Mouse (Mus musculus) limb, embryonic 14.5 days (tissue): ENCODE results near the gene Rab27a. TPM values are rescaled to one million over a fixed set of nuclear protein-coding genes. Genes with fewer than 3 reads are reported as not detected.

Experiments
- ATAC-seq: fragments of 200-750 bp; cut with Nextera tagmentation; 2 replicates; pipeline ENCODE4 v1.8.0; 2017; ENCODE audit warnings: low read depth, moderate number of reproducible peaks, moderate TSS enrichment; ENCODE audit not compliant: low FRiP score
- DNase-seq: peaks from one replicate; pipeline ENCODE4 v3.0.0-alpha.2; 2015; ENCODE audit warnings: low spot score
- H3K27ac ChIP-seq: fragments of 300-500 bp; sonication (generic); replicated peaks from 2 replicates; pipeline ENCODE4 v1.5.1; 2014; ENCODE audit warnings: low read depth, mild to moderate bottlenecking, low read length, moderate library complexity, mixed read lengths
- H3K27me3 ChIP-seq: fragments of 300-500 bp; sonication (generic); 2 replicates; pipeline ENCODE4 v1.6.1; 2014; ENCODE audit warnings: low read length, mixed read lengths; ENCODE audit not compliant: control insufficient read depth, insufficient read depth
- H3K36me3 ChIP-seq: fragments of 300-500 bp; sonication (generic); 2 replicates; pipeline ENCODE4 v1.6.1; 2014; ENCODE audit warnings: mild to moderate bottlenecking, low read length, moderate library complexity, mixed read lengths; ENCODE audit not compliant: control insufficient read depth, insufficient read depth
- H3K4me1 ChIP-seq: fragments of 300-500 bp; sonication (generic); 2 replicates; pipeline ENCODE4 v1.6.1; 2014; ENCODE audit warnings: antibody characterized with exemption, low read length, mixed read lengths; ENCODE audit not compliant: control insufficient read depth, insufficient read depth
- H3K4me2 ChIP-seq: fragments of 300-500 bp; sonication (generic); replicated peaks from 2 replicates; pipeline ENCODE4 v1.6.1; 2014; ENCODE audit warnings: low read depth, mild to moderate bottlenecking, low read length, moderate library complexity; ENCODE audit not compliant: severe bottlenecking
- H3K4me3 ChIP-seq: fragments of 300-500 bp; sonication (generic); replicated peaks from 2 replicates; pipeline ENCODE4 v1.5.1; 2014; ENCODE audit warnings: low read length
- H3K9ac ChIP-seq: fragments of 300-500 bp; sonication (generic); 2 replicates; pipeline ENCODE4 v1.6.1; 2014; ENCODE audit warnings: mild to moderate bottlenecking, low read depth, low read length, moderate library complexity; ENCODE audit not compliant: severe bottlenecking
- H3K9me3 ChIP-seq: fragments of 300-500 bp; sonication (generic); 2 replicates; pipeline ENCODE4 v1.6.1; 2016; ENCODE audit warnings: low read length; ENCODE audit not compliant: control insufficient read depth
- POLR2A ChIP-seq: fragments of 200-500 bp; IDR thresholded peaks from 2 replicates; pipeline ENCODE4 v1.8.0; 2012; ENCODE audit warnings: inconsistent platforms, mild to moderate bottlenecking, moderate library complexity, borderline replicate concordance; ENCODE audit not compliant: insufficient read depth, insufficient read length; ENCODE audit errors: extremely low read depth
- WGBS: fragments of 180-500 bp; shearing (Covaris S2); extraction: QIAGEN DNeasy Blood & Tissue Kit; methylation state at CpG from one replicate; pipeline ENCODE4 v1.1.7; 2014; 5-methylcytosine and 5-hydroxymethylcytosine counted together
- polyA plus RNA-seq, 2 experiments: library from polyadenylated mRNA; depleted of rRNA in 1 of 2; stranded (reverse) in 1 of 2; unstranded in 1 of 2; fragments of >200 nt; fragmentation: Nextera tagmentation in 1 of 2; extraction: Ambion mirVana in 1 of 2; gene quantifications; 2 replicates each; pipeline versions ENCODE4 v1.2.1 to v1.2.3; 2012 to 2014

Rab27a gene
- polyA plus RNA-seq, 2 experiments: 2.8 to 5.7 TPM

- Histone ChIP-seq H3K36me3 (no peaks in the 10 kb centered on the region), H3K27me3 (no peaks in the 10 kb centered on the region), H3K9me3 (no peaks in the 10 kb centered on the region), H3K4me2 (no peak overlapping the region), H3K9ac (no peak overlapping the region), H3K4me3 (no peak overlapping the region), H3K27ac (no peak overlapping the region), H3K4me1 (peaks cover 16% of the 10 kb centered on the region)
- ATAC-seq (no peak), DNase-seq (no peak)
- WGBS: 84% methylated on average over 2 of the region's 2 CpGs
- TF ChIP-seq POLR2A: no peak
Observed at GRCm38 (mm10) chr9:73047906-73048305, 3.3 kb downstream of the Rab27a start.

- Histone ChIP-seq H3K36me3 (no peaks in the 10 kb centered on the region), H3K9me3 (no peaks in the 10 kb centered on the region), H3K9ac (no peak overlapping the region), H3K4me1 (peaks cover 16% of the 10 kb centered on the region), H3K27ac (no peak overlapping the region), H3K27me3 (no peaks in the 10 kb centered on the region), H3K4me2 (no peak overlapping the region), H3K4me3 (no peak overlapping the region)
- DNase-seq (no peak), ATAC-seq (no peak)
- 20% methylated on average over 4 of the region's 4 CpGs for WGBS
- no peak for TF ChIP-seq POLR2A
Observed at GRCm38 (mm10) chr9:73048927-73049326, 4.3 kb downstream of the Rab27a start.

- no peak for DNase-seq
- no peak overlapping the region for H3K27ac ChIP-seq
- H3K9me3 ChIP-seq: no peaks in the 10 kb centered on the region
- H3K4me1 ChIP-seq: peaks cover 16% of the 10 kb centered on the region
- TF ChIP-seq POLR2A: no peak
- no peak for ATAC-seq
- H3K36me3 ChIP-seq: no peaks in the 10 kb centered on the region
- 56% methylated on average over 5 of the region's 5 CpGs for WGBS
- no peak overlapping the region for H3K4me2 ChIP-seq
- H3K4me3 ChIP-seq: no peak overlapping the region
- no peak overlapping the region for H3K9ac ChIP-seq
- no peaks in the 10 kb centered on the region for H3K27me3 ChIP-seq
Observed at GRCm38 (mm10) chr9:73049833-73050232, 5.2 kb downstream of the Rab27a start.

GRCm38 (mm10) chr9:73050606-73051005 lies 6.0 kb downstream of the Rab27a start:
- ATAC-seq (no peak), DNase-seq (no peak)
- Histone ChIP-seq H3K36me3 (no peaks in the 10 kb centered on the region), H3K4me3 (no peak overlapping the region), H3K4me2 (no peak overlapping the region), H3K9me3 (no peaks in the 10 kb centered on the region), H3K9ac (no peak overlapping the region), H3K27ac (no peak overlapping the region), H3K27me3 (no peaks in the 10 kb centered on the region), H3K4me1 (peaks cover 11% of the 10 kb centered on the region)
- WGBS: 38% methylated on average over 8 of the region's 8 CpGs
- no peak for TF ChIP-seq POLR2A

GRCm38 (mm10) chr9:73055441-73055911 lies 10.8 kb downstream of the Rab27a start:
- Histone ChIP-seq H3K4me3 (no peak overlapping the region), H3K27me3 (no peaks in the 10 kb centered on the region), H3K27ac (no peak overlapping the region), H3K9ac (no peak overlapping the region), H3K4me2 (no peak overlapping the region), H3K36me3 (no peaks in the 10 kb centered on the region), H3K4me1 (peaks cover 4% of the 10 kb centered on the region; the same call in 1 of the 2 replicates), H3K9me3 (no peaks in the 10 kb centered on the region)
- no peak for ATAC-seq
- TF ChIP-seq POLR2A: no peak
- WGBS: 38% methylated on average over 10 of the region's 10 CpGs
- DNase-seq: no peak

- no peaks in the 10 kb centered on the region for H3K27me3 ChIP-seq
Observed at GRCm38 (mm10) chr9:73059224-73059623, 14.6 kb downstream of the Rab27a start.

More at GRCm38 (mm10) chr9:73059224-73059623, 14.6 kb downstream of the Rab27a start:
- no peak for TF ChIP-seq POLR2A
- Histone ChIP-seq H3K4me3 (no peak overlapping the region), H3K9me3 (no peaks in the 10 kb centered on the region), H3K27ac (no peak overlapping the region), H3K4me2 (no peak overlapping the region), H3K36me3 (no peaks in the 10 kb centered on the region), H3K4me1 (peaks cover 10% of the 10 kb centered on the region), H3K9ac (no peak overlapping the region)
- ATAC-seq (no peak), DNase-seq (no peak)
- 90% methylated on average over 4 of the region's 4 CpGs for WGBS
